Mouse (Mus musculus): ENCODE measurements at regions not wholly inside any gene's neighbourhood (a gene's known extent, or its start where the extent isn't known, plus 50 kb on each side); places are given as distances from the start of the nearest gene placed in this dataset.
"Not testable (repeated sequence)": the region's sequence is repeated elsewhere in the genome, so short reads cannot be mapped to it uniquely, and the experiment has no call there.

DNA sequence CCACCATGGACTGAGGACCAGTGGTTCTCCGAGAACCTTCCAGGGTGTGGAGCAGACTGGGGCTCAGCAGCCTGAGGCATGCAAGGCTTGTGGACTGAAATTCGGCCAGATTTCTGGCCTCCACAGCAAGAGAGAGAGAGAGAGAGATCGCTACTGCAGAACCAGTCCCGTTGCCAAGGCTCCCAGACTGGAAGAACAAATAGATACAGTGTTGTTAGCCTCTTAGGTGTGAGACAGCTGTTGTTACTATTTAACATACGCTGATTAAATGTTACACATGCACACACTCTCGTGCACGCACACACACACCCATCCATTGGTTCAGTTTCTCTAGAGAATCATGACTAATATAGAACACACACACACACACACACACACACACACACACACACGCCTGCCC, 133.4 kb upstream of the Ajap1 start:
- DNase-seq (ENCODE audit: low read depth, low spot score): no peak

DNA sequence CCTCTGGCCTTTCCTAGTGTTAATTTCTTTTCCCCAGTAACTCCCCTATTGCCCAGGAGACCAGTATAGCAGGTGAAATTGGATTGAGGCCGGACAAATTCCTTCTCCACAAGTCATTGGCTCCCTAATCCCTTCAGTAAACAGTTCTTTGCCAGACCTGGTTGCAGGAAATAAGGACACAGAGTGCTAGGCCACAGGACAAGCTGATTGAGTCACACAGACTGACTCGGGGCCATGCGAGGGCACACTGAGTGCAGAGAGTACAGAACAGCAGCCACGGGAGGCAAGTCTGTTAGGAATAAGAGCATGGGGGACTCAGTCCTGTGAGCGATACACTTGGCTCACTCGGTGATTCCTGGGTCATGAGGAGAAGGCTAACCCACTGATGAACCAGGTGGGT, 134.3 kb upstream of the Ajap1 start:
- no peak for DNase-seq (ENCODE audit: low read depth, low spot score)

DNA sequence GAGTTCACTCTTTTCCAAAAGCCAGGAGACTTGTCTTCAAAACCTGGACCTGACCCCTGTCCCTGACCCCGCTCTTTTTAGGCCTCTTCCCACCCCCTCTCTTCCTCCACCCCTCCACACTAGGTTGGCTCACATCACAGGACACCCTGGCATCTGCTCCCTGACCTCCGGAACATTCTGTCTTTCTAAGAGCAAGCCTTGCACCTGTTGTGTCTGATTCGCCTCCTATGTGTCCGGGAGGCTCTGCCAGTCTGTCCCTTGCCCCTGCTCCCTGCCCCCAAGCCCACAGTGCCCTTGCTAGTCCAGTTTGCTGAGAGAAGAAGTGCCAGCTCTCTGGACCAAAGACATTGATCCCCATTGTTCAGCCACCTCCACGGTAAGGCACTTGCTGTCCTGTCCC, 138.3 kb upstream of the Ajap1 start:
- DNase-seq (ENCODE audit: low read depth, low spot score): no peak

DNA sequence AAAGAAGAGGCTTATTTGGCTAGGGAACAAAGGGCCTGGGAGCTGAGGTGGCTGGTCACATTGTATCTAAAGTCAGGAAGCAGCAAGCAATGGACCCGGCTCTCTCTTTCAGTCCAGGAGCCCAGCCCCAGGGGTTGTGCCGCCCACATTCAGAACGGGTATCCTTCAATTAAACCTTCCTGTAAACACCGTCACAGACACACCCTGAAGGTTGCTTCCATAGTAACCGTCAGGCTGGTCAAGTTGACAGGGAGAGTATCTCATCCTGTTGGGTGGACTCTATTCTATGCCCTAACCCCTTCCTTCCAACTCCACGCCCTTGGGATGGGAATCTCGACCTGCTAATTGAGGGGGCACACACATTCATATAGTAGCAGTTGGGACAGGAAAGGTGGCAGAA, 148.6 kb upstream of the Ajap1 start:
- no peak for DNase-seq (ENCODE audit: low read depth, low spot score)

DNA sequence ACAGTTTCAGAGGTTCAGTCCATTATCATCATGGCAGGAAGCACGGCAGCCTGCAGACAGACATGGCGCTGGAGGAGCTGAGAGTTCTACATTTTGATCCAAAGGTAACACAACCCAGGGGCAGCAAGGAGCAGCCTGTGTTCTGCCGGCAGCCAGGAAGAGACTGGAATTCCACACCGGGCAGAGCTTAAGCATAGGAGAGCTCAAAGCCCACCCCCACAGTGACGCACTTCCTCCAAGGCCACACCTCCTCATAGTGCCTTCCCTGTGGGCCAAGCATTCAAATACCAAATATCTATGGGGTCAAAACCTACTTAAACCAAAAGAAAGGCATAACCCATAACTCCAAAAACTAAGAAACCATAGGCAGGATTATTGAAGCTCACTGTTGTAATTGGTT, 149.4 kb upstream of the Ajap1 start:
- DNase-seq (ENCODE audit: low read depth, low spot score): no peak

DNA sequence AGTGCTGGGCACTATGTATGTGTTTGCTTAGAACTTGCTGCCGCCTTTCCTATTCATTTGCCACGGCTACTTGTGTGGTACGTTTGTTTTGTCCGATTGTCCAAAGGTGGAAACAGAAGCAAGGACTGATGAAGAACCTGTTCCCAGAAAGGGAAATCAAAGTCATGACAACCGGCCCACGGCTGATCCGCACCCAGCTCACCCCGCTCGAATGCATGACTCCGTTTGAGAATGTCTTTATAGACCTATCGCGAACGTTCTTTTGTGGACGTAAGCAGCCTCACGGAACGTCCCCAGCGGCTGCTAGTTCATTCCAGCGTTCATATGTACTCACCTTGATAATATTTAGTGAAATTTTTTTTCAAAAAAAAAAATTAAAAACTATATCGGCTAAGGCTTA, 149.9 kb upstream of the Ajap1 start:
- no peak for DNase-seq (ENCODE audit: low read depth, low spot score)

DNA sequence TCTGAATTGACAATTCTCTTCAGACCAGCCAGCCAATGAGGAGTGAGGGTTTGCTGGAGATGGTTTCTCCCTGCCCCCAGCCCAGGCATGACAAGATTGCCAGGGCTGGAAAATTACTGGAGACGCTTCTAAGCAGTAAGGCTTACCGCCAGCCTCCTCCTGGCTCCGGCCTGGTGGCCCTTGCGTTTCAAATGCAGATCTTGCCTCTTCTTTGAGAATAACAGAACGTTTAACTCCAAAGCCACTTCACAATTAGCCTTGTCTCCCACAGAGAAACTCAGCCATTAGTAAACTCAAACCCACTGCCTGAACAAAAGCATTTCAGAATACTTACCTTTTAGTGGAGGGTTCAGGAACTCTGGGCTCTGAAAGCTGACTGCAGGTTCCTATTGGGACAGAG, 150.6 kb upstream of the Ajap1 start:
- peak; percentile 58 for DNase-seq (ENCODE audit: low read depth, low spot score)

DNA sequence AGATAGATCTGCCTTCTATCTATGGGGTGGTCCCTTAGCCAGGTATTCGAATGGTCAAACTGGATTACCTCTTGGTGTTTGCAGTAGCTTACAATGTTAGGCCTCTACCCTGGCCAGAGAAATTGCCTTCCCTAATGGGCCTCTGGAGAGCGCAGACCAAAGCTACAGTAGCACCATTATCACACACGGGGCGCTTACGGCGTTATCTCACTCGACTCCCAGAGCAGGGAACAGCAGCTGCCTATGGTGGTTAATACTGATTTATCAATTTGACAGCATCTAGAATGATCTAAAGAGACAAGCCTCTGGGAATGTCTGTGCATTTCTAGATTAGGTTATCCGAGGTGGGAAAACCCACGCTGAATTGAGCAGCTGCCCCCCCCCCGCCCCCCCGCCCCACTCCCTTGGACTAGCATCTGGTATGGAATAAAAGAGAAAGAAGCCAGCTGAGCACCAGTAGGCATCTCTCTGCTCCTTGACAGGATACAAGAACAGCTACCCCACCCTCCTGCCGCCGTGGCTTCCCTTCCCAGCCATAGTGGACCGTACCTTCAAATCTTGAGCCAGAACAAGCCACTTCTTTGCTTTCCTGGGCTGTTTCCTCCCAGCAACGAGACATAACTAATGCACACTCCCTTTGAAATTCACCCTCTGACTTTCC, 151.7 kb upstream of the Ajap1 start:
- DNase-seq (ENCODE audit: low read depth, low spot score): no peak

DNA sequence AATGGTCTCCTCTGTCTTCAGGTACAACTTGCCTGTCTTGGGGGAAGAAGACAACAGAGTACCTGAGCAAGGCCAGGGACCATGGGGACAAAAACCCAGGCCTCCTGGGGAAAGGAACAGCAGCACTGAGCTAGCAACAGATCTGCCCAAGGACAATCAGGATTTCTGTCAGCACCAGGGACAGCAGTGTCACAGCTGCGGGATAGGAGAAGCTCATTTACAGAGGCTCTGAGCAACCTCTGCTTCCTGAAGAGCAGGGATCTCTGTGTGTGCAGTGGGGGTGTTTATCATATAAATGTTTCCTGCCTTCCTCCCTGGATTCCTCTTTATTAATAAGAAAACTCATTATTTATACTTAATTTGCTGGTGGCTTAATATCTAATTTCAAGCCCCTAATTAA, 155.4 kb upstream of the Ajap1 start:
- DNase-seq (ENCODE audit: low read depth, low spot score): no peak

DNA sequence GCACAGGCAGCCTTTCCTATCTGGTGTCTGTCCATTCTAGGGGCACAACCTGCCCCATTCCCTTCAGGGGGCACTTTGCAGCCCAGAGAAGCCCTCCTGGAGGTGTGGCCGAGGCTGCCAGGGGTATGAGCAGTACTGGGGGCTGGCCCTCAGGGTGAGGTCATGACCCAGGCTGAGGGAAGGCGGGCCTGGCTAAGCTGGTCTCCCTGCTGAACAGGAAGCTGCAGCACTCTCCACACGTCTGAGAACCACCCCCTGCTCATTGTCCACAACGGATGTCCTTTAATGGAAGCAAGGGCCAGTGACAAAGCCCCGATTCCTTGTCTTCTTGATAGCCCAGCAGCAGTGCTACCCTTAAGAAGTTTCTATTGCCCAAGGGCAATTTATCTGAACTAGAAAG, 169.2 kb upstream of the Ajap1 start:
- DNase-seq (ENCODE audit: low read depth, low spot score): no peak

DNA sequence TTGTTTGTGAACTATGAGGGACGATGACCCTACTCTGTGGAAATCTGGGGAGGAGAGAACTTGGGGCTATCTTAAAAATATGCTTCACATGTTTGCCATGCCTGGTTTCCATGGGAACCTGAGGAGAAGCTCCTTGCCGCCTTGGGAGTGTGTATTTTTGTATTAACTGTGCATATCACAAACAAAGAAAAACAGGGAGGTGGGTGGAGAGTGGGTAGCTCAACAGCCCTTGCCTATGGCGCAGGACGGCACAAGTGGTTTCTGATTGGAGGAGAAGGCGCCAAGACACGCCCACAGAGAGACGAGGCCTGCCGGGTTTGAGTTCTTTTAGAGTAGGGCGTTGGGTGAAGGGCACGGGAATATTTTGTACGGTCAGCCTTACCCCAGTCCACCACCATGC, 170.2 kb upstream of the Ajap1 start:
- DNase-seq (ENCODE audit: low read depth, low spot score): no peak

DNA sequence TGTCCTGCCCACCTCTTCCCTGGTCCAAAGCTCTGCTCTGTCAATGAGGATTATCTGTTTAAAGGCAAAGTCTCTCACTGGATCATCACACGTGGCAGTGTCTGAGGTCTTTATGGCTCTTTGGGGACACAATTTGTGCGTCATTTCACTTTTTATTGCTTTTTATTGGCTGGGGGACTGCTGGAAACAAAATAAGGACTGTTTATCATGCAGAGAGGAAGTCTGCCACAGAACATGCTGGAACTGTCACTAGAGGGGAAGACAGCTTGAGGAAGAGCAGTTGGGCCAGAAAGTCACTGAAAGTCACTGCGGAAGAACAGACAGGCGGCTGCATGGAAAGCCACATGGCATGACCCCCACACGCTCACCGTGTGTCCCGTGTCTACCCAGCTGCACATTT, 180.1 kb upstream of the Ajap1 start:
- no peak for DNase-seq (ENCODE audit: low read depth, low spot score)

DNA sequence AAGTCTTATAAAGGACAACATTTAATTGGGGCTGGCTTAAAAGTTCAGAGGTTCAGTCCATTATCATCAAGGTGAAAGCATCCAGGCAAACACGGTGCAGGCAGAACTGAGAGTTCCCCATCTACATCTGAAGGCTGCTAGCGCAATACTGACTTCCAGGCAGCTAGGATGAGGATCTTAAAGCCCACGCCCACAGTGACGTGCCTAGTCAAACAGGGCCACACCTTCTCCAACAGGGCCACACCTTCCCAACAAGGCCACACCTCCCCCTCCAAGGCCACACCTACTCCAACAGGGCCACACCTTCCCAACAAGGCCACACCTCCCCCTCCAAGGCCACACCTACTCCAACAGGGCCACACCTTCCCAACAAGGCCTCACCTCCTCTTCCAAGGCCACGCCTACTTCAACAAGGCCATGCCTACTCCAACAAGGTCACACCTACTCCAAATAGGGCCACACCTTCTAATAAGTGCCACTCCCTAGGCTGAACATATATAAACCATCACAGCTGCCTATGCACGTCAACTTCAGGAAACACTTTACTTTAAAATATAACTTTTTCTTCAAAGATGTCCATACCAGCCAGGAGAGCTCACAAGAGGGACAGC, 184.1 kb upstream of the Ajap1 start:
- DNase-seq (ENCODE audit: low read depth, low spot score): not testable (repeated sequence)

DNA sequence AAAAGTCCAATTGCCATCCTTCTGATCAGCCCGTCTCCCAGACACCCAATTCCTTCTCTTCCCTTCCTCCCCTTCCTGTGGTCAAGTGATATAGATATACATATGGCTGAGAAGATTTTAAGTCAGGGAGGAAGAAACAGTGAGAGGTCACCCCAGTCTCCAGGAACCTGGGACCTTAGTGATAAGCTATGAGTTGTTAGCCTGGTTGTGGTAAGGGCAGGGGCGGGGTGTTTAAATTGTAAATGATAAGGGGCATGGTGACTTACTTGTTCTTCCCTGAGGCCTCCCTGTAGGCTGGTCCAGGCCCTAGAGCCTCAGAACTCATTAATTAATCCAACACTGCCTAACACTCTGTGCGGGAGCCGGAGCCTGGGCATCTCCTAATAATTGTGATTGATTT, 186.5 kb upstream of the Ajap1 start:
- no peak for DNase-seq (ENCODE audit: low read depth, low spot score)

DNA sequence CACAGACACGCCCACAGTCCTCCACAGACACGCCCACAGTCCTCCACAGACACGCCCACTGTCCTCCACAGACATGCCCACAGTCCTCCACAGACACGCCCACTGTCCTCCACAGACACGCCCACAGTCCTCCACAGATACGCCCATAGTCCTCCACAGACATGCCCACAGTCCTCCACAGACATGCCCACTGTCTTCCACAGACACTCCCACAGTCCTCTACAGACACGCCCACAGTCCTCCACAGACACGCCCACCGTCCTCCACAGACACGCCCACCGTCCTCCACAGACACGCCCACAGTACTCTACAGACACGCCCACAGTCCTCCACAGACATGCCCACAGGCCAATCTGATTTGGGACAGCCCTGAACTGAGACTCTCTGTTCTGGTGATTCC, 187.6 kb upstream of the Ajap1 start:
- DNase-seq (ENCODE audit: low read depth, low spot score): peak; percentile 29

DNA sequence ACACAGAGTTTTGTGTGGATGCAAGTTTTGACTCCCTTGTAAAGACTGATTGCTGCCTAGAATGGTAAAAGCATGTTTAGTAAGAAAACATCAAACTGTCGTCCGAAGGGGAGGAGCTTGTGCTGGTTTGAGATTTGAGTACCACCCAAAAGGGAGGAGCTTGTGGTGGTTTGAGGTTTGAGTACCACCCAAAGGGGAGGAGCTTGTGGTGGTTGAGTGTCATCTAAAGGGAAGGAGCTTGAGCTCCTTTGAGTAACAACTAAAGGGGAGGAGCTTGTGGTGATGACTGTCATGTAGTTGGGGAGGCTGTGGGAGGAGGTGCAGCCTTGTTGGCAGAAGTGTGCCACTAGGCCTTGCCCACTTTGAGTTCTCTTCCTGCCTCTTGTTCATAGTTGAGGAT, 192.8 kb upstream of the Ajap1 start:
- DNase-seq (ENCODE audit: low read depth, low spot score): no peak

DNA sequence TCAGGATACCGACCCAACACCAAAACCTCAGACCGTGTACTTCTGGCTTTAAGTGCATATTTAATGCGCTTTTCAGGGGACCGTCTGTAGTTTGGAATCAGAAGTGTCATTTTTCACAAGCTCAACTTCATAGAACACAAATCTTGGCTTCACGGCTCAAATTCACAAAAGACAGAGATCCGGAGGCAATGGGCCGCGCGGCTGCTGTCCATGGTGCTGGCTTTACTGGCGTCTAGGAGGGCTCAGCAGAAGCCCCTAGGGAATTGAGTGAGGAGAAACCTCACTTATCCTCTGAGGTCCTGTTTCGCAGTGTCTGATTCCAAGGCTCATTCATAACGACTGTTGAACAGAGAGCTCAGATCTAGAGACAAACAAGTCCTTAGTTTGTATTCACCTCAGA, 196.5 kb upstream of the Ajap1 start:
- no peak for DNase-seq (ENCODE audit: low read depth, low spot score)

DNA sequence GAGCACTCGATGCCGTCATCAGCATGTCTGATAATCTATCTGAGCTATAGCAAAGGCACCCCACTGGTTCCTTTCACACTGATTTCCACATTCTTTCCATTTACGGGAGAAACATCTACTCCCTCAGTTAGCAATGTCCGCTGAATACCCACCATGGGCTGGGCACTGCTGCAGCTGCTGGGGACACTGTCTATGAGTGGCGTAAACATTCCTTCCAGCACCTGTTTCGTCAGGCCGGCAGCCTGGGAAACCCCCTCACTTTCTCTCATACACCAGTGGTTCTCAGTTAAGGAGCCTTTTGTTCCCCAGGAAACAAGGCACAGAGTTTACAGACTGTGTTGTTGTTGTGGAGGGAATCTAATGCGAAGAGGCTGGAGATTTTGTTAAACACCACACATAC, 205.8 kb upstream of the Ajap1 start:
- no peak for DNase-seq (ENCODE audit: low read depth, low spot score)

DNA sequence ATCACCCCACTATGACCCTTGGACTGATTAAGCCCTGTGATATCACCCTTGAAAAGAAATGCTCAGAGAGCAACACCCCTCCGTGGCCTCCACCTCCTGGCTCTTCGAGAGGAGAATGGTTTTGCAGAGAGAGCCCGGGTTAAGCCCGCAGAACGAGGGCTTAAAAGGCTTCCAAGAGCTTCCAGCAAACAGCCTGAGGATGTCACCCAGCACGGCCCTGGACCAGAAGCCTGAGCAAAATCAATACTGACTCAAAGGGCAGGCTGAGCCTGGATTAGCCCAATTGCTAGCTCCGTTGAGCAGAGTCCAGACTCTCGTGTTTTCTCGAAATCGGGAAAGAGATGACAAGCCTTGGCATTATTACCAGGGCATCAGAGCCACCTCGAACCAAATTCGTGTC, 211.3 kb upstream of the Ajap1 start:
- no peak for DNase-seq (ENCODE audit: low read depth, low spot score)

DNA sequence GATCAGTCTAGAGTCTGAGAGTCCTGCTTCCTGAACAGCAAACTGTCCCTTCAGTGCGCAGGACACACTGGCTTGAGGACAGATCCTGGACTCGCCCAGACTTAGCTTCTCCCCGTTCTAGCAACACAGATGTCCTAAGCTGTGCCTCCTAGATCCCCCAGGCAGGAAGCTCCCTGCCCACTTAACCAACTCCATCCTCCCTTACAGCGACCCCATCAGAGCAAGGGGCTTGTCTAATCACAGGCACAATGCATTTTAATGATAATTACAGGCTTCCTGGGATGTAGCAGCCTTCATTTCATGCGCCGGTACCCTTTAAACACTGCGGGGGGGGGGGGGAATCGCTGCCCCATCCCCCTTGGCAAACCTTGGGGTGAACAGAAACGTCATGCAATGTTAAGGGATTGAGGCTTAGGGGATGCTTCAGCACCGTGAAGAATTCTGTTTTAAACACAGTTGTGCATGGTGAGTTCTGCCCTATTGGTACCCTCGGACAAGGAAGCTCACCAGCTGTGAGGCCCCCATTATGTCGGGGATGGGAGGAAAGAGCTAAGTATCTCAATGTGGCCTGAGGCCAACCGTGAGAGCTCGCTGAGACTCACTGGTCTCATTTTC, 213.9 kb upstream of the Ajap1 start:
- DNase-seq (ENCODE audit: low read depth, low spot score): no peak

DNA sequence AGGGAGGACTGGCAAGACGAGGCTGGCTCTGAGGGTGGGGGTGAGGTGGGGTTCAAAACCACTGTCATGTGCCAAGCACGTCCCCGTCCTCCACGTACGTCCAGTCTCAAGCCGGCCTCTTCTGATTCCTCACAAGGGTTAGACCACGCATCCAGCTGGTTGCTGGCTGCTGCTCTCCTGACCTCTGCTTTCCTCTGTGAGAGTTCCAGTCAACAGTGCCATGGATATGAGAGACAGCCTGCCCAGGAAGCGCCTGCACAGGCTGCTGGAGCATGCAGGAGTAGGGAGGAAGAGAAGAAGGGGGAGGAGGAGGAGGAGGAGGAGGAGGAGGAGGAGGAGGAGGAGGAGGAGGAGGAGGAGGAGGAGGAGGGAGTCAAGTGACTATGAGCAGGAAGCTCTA, 224.6 kb upstream of the Ajap1 start:
- no peak for DNase-seq (ENCODE audit: low read depth, low spot score)

DNA sequence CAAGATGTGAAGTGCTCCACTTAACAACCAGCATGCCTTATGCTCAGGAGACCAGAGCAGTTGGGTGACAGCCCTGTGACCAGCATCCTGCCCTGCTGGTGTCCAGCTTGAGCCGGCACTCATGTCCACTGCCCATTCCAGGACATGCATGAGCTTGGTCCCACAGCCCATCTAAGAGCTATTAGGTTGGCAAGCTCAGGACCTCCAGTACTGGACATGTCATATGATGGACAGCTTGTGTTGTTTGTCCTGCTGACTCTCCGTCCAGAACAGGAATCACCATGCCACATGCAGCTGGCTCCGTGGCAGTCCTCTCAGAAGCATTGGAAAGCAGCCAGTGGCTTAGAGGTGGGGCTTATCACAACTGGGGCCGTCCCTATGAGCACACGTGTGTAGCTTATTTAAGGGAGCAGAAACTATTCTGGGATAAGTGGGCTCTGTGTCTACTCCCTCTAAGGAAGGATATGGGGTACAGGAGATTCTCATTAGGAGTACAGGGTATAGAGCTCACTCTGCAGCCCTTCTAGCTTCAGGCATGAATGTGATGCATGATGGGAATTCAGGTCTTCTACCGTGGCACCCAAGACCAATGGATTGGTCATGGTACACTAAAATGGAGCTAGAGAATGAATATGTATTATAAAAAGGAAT, 232.5 kb upstream of the Ajap1 start:
- no peak for DNase-seq (ENCODE audit: low read depth, low spot score)

DNA sequence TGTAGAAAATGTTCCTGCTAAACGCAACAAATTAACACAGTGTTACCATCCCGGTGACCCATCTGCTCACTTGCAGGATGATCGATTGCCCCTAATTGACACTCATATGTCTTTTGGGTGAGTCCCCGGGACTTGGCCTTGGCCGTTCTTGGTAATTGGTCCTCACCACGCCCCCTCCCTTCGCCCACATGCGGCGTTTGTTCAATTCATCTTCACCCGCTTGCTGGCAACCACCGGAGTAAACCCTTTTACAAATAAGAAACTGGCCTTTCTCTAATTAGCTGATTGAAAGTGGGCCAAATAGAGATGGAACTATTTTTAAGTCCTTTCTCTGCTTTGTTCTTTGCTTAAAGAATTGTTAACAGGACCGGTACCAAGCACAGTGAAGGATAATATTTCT, 234.7 kb upstream of the Ajap1 start:
- no peak for DNase-seq (ENCODE audit: low read depth, low spot score)

Data from WW6 (cell line).